Mouse (Mus musculus) E14TG2a.4 (cell line): ENCODE data around the gene Grm1.

ENCODE experiments used
- CTCF ChIP-seq: conservative IDR thresholded peaks from 2 replicates; pipeline ENCODE4 v1.5.1; 2014; ENCODE audit warnings: low read length
- NANOG ChIP-seq: IDR thresholded peaks from 2 replicates; pipeline ENCODE4 v1.6.1; 2014; ENCODE audit warnings: borderline replicate concordance, low read length, mixed read lengths
- POU5F1 ChIP-seq: IDR thresholded peaks from 2 replicates; pipeline ENCODE4 v1.6.1; 2014; ENCODE audit warnings: low read length, borderline replicate concordance

GRCm38 (mm10) chr10:10991708-10992107, 90.4 kb downstream of the Grm1 start:
- TF ChIP-seq CTCF (no peak), NANOG (peak; percentile 99), POU5F1 (no peak)
